Mouse (Mus musculus) heart, embryonic 15.5 days (tissue): ENCODE measurements around the gene Fbxl18. TPM values are rescaled to one million over a fixed set of nuclear protein-coding genes. Genes with fewer than 3 reads are reported as not detected.

Source experiments
- ATAC-seq: fragments of 200-750 bp; cut with Nextera tagmentation; replicated peaks from 2 replicates; pipeline ENCODE4 v1.8.0; 2017; ENCODE audit warnings: low read depth, moderate TSS enrichment; ENCODE audit not compliant: insufficient number of reproducible peaks, insufficient read depth, low FRiP score
- H3K27ac ChIP-seq: fragments of 300-500 bp; sonication (generic); 2 replicates; pipeline ENCODE4 v1.5.1; 2015; ENCODE audit warnings: mild to moderate bottlenecking, inconsistent platforms
- H3K27me3 ChIP-seq: fragments of 300-500 bp; sonication (generic); 2 replicates; pipeline ENCODE4 v1.6.1; 2015; ENCODE audit warnings: inconsistent platforms
- H3K36me3 ChIP-seq: fragments of 300-500 bp; sonication (generic); 2 replicates; pipeline ENCODE4 v1.6.1; 2015; ENCODE audit warnings: mild to moderate bottlenecking, inconsistent platforms
- H3K4me1 ChIP-seq: fragments of 300-500 bp; sonication (generic); replicated peaks from 2 replicates; pipeline ENCODE4 v1.6.1; 2015; ENCODE audit warnings: inconsistent platforms
- H3K4me2 ChIP-seq: fragments of 300-500 bp; sonication (generic); 2 replicates; pipeline ENCODE4 v1.6.1; 2015; ENCODE audit warnings: inconsistent platforms, mild to moderate bottlenecking, moderate library complexity
- H3K4me3 ChIP-seq: fragments of 300-500 bp; sonication (generic); 2 replicates; pipeline ENCODE4 v1.5.1; 2015; ENCODE audit warnings: mild to moderate bottlenecking, inconsistent platforms
- H3K9ac ChIP-seq: fragments of 300-500 bp; sonication (generic); 2 replicates; pipeline ENCODE4 v1.6.1; 2015; ENCODE audit warnings: mild to moderate bottlenecking, inconsistent platforms
- H3K9me3 ChIP-seq: fragments of 300-500 bp; sonication (generic); replicated peaks from 2 replicates; pipeline ENCODE4 v1.6.1; 2016; ENCODE audit warnings: inconsistent platforms
- WGBS: fragments of 180-500 bp; shearing (Covaris S2); methylation state at CpG from one replicate; pipeline ENCODE4 v1.1.7; 2015; ENCODE audit warnings: mixed read lengths; 5-methylcytosine and 5-hydroxymethylcytosine counted together
- polyA plus RNA-seq: library from polyadenylated mRNA; unstranded; fragments of >200 nt; fragmentation: Nextera tagmentation; extraction: Ambion mirVana; gene quantifications from 2 replicates; pipeline ENCODE4 v1.2.1, GENCODE M21; 2015

The Fbxl18 gene
- polyA plus RNA-seq, 1 experiment from 2014 or later: 7.7 TPM

GRCm38 (mm10) chr5:142833646-142834438, 61.4 kb downstream of the Fbxl18 start:
- no peak for ATAC-seq
- H3K9me3 ChIP-seq: no peaks in the 10 kb centered on the region
- H3K27ac ChIP-seq: no peak overlapping the region
- H3K27me3 ChIP-seq: no peaks in the 10 kb centered on the region
- H3K4me2 ChIP-seq: no peak overlapping the region
- 58% methylated on average over 8 of the region's 8 CpGs for WGBS
- H3K4me1 ChIP-seq: no peaks in the 10 kb centered on the region
- H3K4me3 ChIP-seq: no peak overlapping the region
- no peaks in the 10 kb centered on the region for H3K36me3 ChIP-seq
- H3K9ac ChIP-seq: no peak overlapping the region

- no peak overlapping the region for H3K4me2 ChIP-seq
- no peaks in the 10 kb centered on the region for H3K36me3 ChIP-seq
- no peak for ATAC-seq
- no peak overlapping the region for H3K4me3 ChIP-seq
- WGBS: 80% methylated on average over 4 of the region's 4 CpGs
- no peak overlapping the region for H3K9ac ChIP-seq
- no peaks in the 10 kb centered on the region for H3K27me3 ChIP-seq
- H3K27ac ChIP-seq: no peak overlapping the region
- H3K4me1 ChIP-seq: peaks cover 27% of the 10 kb centered on the region
- no peaks in the 10 kb centered on the region for H3K9me3 ChIP-seq
These were observed 69.1 kb downstream of the Fbxl18 start for GRCm38 (mm10) chr5:142826131-142826530.

GRCm38 (mm10) chr5:142825665-142826064, 69.6 kb downstream of the Fbxl18 start:
- Histone ChIP-seq H3K36me3 (no peaks in the 10 kb centered on the region), H3K27me3 (no peaks in the 10 kb centered on the region), H3K9ac (no peak overlapping the region), H3K4me3 (no peak overlapping the region), H3K9me3 (no peaks in the 10 kb centered on the region), H3K4me1 (peaks cover 27% of the 10 kb centered on the region), H3K27ac (peak overlapping the region; percentile 19; the same call in 1 of the 2 replicates), H3K4me2 (no peak overlapping the region)
- WGBS: 74% methylated on average over 5 of the region's 5 CpGs
- ATAC-seq: no peak

- WGBS: 26% methylated on average over 6 of the region's 6 CpGs
- peak overlapping the region; percentile 89 for H3K4me2 ChIP-seq
- no peak for ATAC-seq
These were observed 71.1 kb downstream of the Fbxl18 start for GRCm38 (mm10) chr5:142824091-142824490.

GRCm38 (mm10) chr5:142823096-142824062, 71.8 kb downstream of the Fbxl18 start:
- H3K4me2 ChIP-seq: peak overlapping the region; percentile 89
- H3K9me3 ChIP-seq: no peaks in the 10 kb centered on the region
- H3K4me3 ChIP-seq: peak overlapping the region; percentile 95
- peaks cover 27% of the 10 kb centered on the region for H3K4me1 ChIP-seq
- WGBS: 5% methylated on average over 31 of the region's 31 CpGs
- ATAC-seq: peak; percentile 75
- H3K36me3 ChIP-seq: no peaks in the 10 kb centered on the region
- H3K9ac ChIP-seq: peak overlapping the region; percentile 96
- no peaks in the 10 kb centered on the region for H3K27me3 ChIP-seq
- peak overlapping the region; percentile 99 for H3K27ac ChIP-seq

More at GRCm38 (mm10) chr5:142824091-142824490, 71.1 kb downstream of the Fbxl18 start:
- Histone ChIP-seq H3K27ac (peak overlapping the region; percentile 99), H3K9me3 (no peaks in the 10 kb centered on the region), H3K36me3 (no peaks in the 10 kb centered on the region), H3K27me3 (no peaks in the 10 kb centered on the region), H3K9ac (peak overlapping the region; percentile 96; the same call in 1 of the 2 replicates), H3K4me1 (peaks cover 27% of the 10 kb centered on the region), H3K4me3 (peak overlapping the region; percentile 95)

- peak overlapping the region; percentile 89 for H3K4me2 ChIP-seq
- WGBS: 1% methylated on average over 36 of the region's 36 CpGs
- H3K36me3 ChIP-seq: no peaks in the 10 kb centered on the region
- H3K4me3 ChIP-seq: peak overlapping the region; percentile 95
- no peaks in the 10 kb centered on the region for H3K9me3 ChIP-seq
- peaks cover 27% of the 10 kb centered on the region for H3K4me1 ChIP-seq
- peak overlapping the region; percentile 96 for H3K9ac ChIP-seq
- peak overlapping the region; percentile 99 for H3K27ac ChIP-seq
- ATAC-seq: no peak
- no peaks in the 10 kb centered on the region for H3K27me3 ChIP-seq
These were observed 72.7 kb downstream of the Fbxl18 start for GRCm38 (mm10) chr5:142822286-142823095.

- Histone ChIP-seq H3K9ac (peak overlapping the region; percentile 96), H3K27ac (peak overlapping the region; percentile 99), H3K4me1 (peaks cover 27% of the 10 kb centered on the region), H3K27me3 (no peaks in the 10 kb centered on the region), H3K4me3 (peak overlapping the region; percentile 95), H3K4me2 (peak overlapping the region; percentile 89), H3K9me3 (no peaks in the 10 kb centered on the region), H3K36me3 (no peaks in the 10 kb centered on the region)
- WGBS: under 1% methylated on average over 9 of the region's 9 CpGs
- ATAC-seq: no peak
These were observed 73.3 kb downstream of the Fbxl18 start for GRCm38 (mm10) chr5:142821974-142822285.

GRCm38 (mm10) chr5:142821266-142821973, 73.8 kb downstream of the Fbxl18 start:
- WGBS: under 1% methylated on average over 36 of the region's 36 CpGs
- ATAC-seq: peak; percentile 60
- peaks cover 27% of the 10 kb centered on the region for H3K4me1 ChIP-seq
- no peaks in the 10 kb centered on the region for H3K27me3 ChIP-seq
- no peaks in the 10 kb centered on the region for H3K9me3 ChIP-seq
- no peaks in the 10 kb centered on the region for H3K36me3 ChIP-seq
- H3K4me3 ChIP-seq: peak overlapping the region; percentile 95
- peak overlapping the region; percentile 89 for H3K4me2 ChIP-seq
- peak overlapping the region; percentile 96 for H3K9ac ChIP-seq
- H3K27ac ChIP-seq: peak overlapping the region; percentile 99

GRCm38 (mm10) chr5:142820276-142821265, 74.7 kb downstream of the Fbxl18 start:
- Histone ChIP-seq H3K9me3 (no peaks in the 10 kb centered on the region), H3K9ac (peak overlapping the region; percentile 96), H3K4me1 (peaks cover 26% of the 10 kb centered on the region), H3K27ac (peak overlapping the region; percentile 99), H3K27me3 (no peaks in the 10 kb centered on the region), H3K36me3 (no peaks in the 10 kb centered on the region), H3K4me3 (peak overlapping the region; percentile 95), H3K4me2 (peak overlapping the region; percentile 89)
- no peak for ATAC-seq
- under 1% methylated on average over 53 of the region's 53 CpGs for WGBS
